Mouse (Mus musculus) heart, embryonic 16.5 days (tissue): ENCODE results near the gene Cpt1b. TPM values are rescaled to one million over a fixed set of nuclear protein-coding genes. Genes with fewer than 3 reads are reported as not detected.

Experiments used
- ATAC-seq: fragments of 200-750 bp; cut with Nextera tagmentation; replicated peaks from 2 replicates; pipeline ENCODE4 v1.8.0; 2017; ENCODE audit warnings: moderate number of reproducible peaks; ENCODE audit not compliant: insufficient read depth, low FRiP score; ENCODE audit errors: extremely low read depth
- H3K27ac ChIP-seq: fragments of 300-500 bp; sonication (generic); 2 replicates; pipeline ENCODE4 v1.5.1; 2014; ENCODE audit warnings: mild to moderate bottlenecking, low read length, control low read depth, moderate library complexity
- H3K27me3 ChIP-seq: fragments of 300-500 bp; sonication (generic); 2 replicates; pipeline ENCODE4 v1.6.1; 2014; ENCODE audit warnings: low read length, mixed read lengths; ENCODE audit not compliant: control insufficient read depth, insufficient read depth
- H3K36me3 ChIP-seq: fragments of 300-500 bp; sonication (generic); 2 replicates; pipeline ENCODE4 v1.6.1; 2014; ENCODE audit not compliant: control insufficient read depth, insufficient read depth
- H3K4me1 ChIP-seq: fragments of 300-500 bp; sonication (generic); 2 replicates; pipeline ENCODE4 v1.6.1; 2014; ENCODE audit warnings: low read length, mixed read lengths; ENCODE audit not compliant: control insufficient read depth, insufficient read depth
- H3K4me2 ChIP-seq: fragments of 300-500 bp; sonication (generic); 2 replicates; pipeline ENCODE4 v1.6.1; 2014; ENCODE audit warnings: low read depth, mild to moderate bottlenecking, control low read depth, low read length
- H3K4me3 ChIP-seq: fragments of 300-500 bp; sonication (generic); 2 replicates; pipeline ENCODE4 v1.5.1; 2014; ENCODE audit warnings: mild to moderate bottlenecking, control low read depth, low read length
- H3K9ac ChIP-seq: fragments of 300-500 bp; sonication (generic); 2 replicates; pipeline ENCODE4 v1.6.1; 2014; ENCODE audit warnings: low read length, control low read depth
- H3K9me3 ChIP-seq: fragments of 300-500 bp; sonication (generic); replicated peaks from 2 replicates; pipeline ENCODE4 v1.6.1; 2016; ENCODE audit warnings: low read length; ENCODE audit not compliant: control insufficient read depth
- WGBS: fragments of 180-500 bp; shearing (Covaris S2); extraction: QIAGEN DNeasy Blood & Tissue Kit; methylation state at CpG from one replicate; pipeline ENCODE4 v1.1.7; 2014; 5-methylcytosine and 5-hydroxymethylcytosine counted together
- polyA plus RNA-seq: library from polyadenylated mRNA; unstranded; fragments of >200 nt; fragmentation: Nextera tagmentation; extraction: Ambion mirVana; gene quantifications from 2 replicates; pipeline ENCODE4 v1.2.1, GENCODE M21; 2015

Gene Cpt1b
- polyA plus RNA-seq, 1 experiment from 2014 or later, result 241 TPM

GRCm38 (mm10) chr15:89428821-89429351 is 3.2 kb upstream of the Cpt1b start:
- peaks cover 18% of the 10 kb centered on the region for H3K36me3 ChIP-seq
- H3K4me2 ChIP-seq, result peak overlapping the region; percentile 69
- 4% methylated on average over 21 of the region's 22 CpGs for WGBS
- ATAC-seq, result no peak; the same call in 1 of the 2 replicates
- H3K27me3 ChIP-seq, result no peaks in the 10 kb centered on the region
- no peaks in the 10 kb centered on the region for H3K9me3 ChIP-seq
- H3K9ac ChIP-seq, result peak overlapping the region; percentile 86
- H3K4me1 ChIP-seq, result peaks cover 28% of the 10 kb centered on the region
- H3K4me3 ChIP-seq, result peak overlapping the region; percentile 67
- peak overlapping the region; percentile 98 for H3K27ac ChIP-seq

DNA sequence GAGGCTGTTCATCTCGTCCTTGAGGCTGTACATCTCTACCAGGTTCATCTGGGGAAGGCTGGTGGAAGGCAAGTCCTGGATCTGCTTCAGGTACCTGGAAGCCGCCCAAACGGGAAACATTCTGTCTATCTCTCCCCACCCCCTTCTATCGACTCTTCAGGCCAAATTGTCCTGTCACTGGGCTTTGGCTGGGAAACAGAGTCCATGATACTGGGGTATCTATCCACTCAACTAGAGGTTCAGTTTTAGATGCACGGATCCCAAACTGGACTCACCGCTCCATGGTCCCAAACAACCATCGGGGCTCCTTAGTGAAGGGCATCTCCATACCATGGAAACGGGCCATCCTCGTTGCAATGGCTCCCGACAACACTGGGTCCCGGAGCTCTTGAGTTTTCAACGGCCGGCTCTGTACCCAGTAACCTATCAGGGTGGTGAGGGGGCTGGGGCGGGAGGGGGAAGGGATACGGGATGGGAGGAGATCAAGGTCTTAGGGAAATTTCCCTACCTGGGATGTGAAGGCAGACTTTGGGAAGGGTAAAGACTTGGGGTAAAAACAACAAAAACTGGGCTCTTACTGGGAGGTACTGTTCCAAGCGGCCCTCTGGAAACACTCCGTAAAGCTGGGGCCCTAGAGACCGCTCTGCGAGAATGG is 2.6 kb upstream of the Cpt1b start:
- Histone ChIP-seq H3K36me3 (peaks cover 18% of the 10 kb centered on the region), H3K27ac (peak overlapping the region; percentile 98; the same call in 1 of the 2 replicates), H3K4me2 (peak overlapping the region; percentile 69), H3K4me3 (peak overlapping the region; percentile 67), H3K4me1 (peaks cover 32% of the 10 kb centered on the region), H3K27me3 (no peaks in the 10 kb centered on the region), H3K9me3 (no peaks in the 10 kb centered on the region), H3K9ac (peak overlapping the region; percentile 86)
- ATAC-seq, result no peak
- 76% methylated on average over 19 of the region's 19 CpGs for WGBS

- Histone ChIP-seq H3K27me3 (no peaks in the 10 kb centered on the region), H3K9me3 (no peaks in the 10 kb centered on the region), H3K4me2 (no peak overlapping the region), H3K36me3 (peaks cover 29% of the 10 kb centered on the region), H3K27ac (peak overlapping the region; percentile 99), H3K9ac (peak overlapping the region; percentile 64), H3K4me1 (peaks cover 39% of the 10 kb centered on the region), H3K4me3 (no peak overlapping the region)
- ATAC-seq, result no peak
- 74% methylated on average over 10 of the region's 10 CpGs for WGBS
These were observed 1.1 kb upstream of the Cpt1b start for GRCm38 (mm10) chr15:89426716-89427115.

- ATAC-seq, result no peak
- WGBS, result 68% methylated on average over 8 of the region's 8 CpGs
- peaks cover 39% of the 10 kb centered on the region for H3K36me3 ChIP-seq
- peaks cover 35% of the 10 kb centered on the region for H3K4me1 ChIP-seq
- H3K9ac ChIP-seq, result peak overlapping the region; percentile 92
- peak overlapping the region; percentile 99 for H3K27ac ChIP-seq
- H3K27me3 ChIP-seq, result no peaks in the 10 kb centered on the region
- H3K4me3 ChIP-seq, result peak overlapping the region; percentile 63
- H3K4me2 ChIP-seq, result peak overlapping the region; percentile 67
- no peaks in the 10 kb centered on the region for H3K9me3 ChIP-seq
These were observed 1.0 kb downstream of the Cpt1b start for GRCm38 (mm10) chr15:89424621-89425020.

DNA sequence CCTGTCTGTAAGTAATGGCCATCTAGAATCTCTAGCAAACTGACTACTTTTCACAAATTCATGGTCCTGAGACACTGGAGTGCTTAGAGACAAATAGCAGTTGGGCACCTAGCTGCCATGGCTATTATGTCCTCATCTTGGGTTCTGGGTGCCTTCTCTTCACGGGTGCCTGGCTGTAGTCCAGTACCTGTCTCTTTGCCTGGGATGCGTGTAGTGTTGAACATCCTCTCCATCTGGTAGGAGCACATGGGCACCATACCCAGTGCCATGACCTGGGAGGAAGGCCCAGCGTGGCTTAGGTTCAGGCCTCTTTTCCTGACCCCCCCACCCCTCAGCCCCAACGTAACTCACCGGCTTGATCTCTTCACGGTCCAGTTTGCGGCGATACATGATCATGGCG is 3.7 kb downstream of the Cpt1b start:
- Histone ChIP-seq H3K27ac (no peak overlapping the region), H3K9ac (no peak overlapping the region), H3K4me2 (no peak overlapping the region), H3K9me3 (no peaks in the 10 kb centered on the region), H3K4me1 (peaks cover 27% of the 10 kb centered on the region), H3K27me3 (no peaks in the 10 kb centered on the region), H3K36me3 (peaks cover 51% of the 10 kb centered on the region), H3K4me3 (no peak overlapping the region)
- ATAC-seq, result no peak
- WGBS, result 94% methylated on average over 9 of the region's 9 CpGs

- WGBS, result 42% methylated on average over 8 of the region's 8 CpGs
- Histone ChIP-seq H3K27ac (peak overlapping the region; percentile 87), H3K27me3 (no peaks in the 10 kb centered on the region), H3K36me3 (peaks cover 38% of the 10 kb centered on the region), H3K4me3 (no peak overlapping the region), H3K4me1 (peaks cover 11% of the 10 kb centered on the region), H3K9ac (peak overlapping the region; percentile 20; the same call in 1 of the 2 replicates), H3K4me2 (peak overlapping the region; percentile 46), H3K9me3 (no peaks in the 10 kb centered on the region)
- peak; percentile 87 for ATAC-seq
These were observed 10.4 kb downstream of the Cpt1b start for GRCm38 (mm10) chr15:89415282-89415681.

DNA sequence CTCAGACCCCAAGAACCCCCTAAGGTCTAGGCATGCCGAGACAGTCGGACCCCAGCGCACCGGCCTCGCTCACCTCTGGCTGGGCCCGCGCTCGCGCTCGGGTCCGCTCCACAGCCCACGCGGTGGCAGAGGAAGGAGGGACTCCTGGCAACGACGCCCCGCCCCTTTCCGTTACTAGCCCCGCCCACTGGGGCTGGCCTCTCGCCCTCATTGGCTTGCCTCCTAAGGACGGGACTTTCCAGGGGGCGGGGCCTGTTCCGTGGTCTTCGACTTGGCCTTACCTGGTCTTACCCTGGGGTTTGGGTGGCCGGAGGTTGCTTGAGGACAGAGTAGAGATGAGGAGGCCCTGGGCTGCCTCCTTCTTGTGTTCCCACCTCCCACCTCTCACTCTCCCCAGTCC is 15.5 kb downstream of the Cpt1b start, which contains the start of gene Syce3:
Syce3 (minus strand) TSS at position 386 of the 400 bp plus-strand sequence.
- no peak within 1 kb of the TSS for H3K9ac ChIP-seq
- peaks cover 11% of the 10 kb centered on the region for H3K9me3 ChIP-seq
- H3K4me2 ChIP-seq, result no peak within 1 kb of the TSS
- no peak within 1 kb of the TSS for H3K27ac ChIP-seq
- no peak for ATAC-seq
- peaks cover 2% of the 10 kb centered on the region; the same call in 1 of the 2 replicates for H3K4me1 ChIP-seq
- no peak within 1 kb of the TSS for H3K4me3 ChIP-seq
- no peaks in the 10 kb centered on the region for H3K36me3 ChIP-seq
- 82% methylated on average over 24 of the region's 24 CpGs for WGBS
- H3K27me3 ChIP-seq, result no peaks in the 10 kb centered on the region

DNA sequence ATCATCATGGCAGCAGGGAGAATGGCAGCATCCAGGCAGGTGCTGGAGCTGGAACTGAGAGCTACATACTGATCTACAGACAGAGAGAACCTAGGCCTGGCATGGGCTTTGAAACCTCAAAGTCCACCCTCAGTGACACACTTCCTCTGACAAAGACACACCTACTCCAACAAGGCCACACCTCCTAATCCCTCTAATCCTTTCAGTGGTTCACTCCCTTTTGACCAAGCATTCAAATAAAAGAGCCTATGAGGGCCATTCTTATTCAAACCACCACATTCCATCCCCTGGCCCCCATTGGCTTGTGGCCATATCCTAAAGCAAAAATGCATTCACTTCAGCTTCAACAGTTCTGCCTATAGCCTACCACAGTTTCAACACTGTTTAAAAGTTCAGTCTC is 19.0 kb downstream of the Cpt1b start:
- H3K27me3 ChIP-seq, result no peaks in the 10 kb centered on the region
- no peak for ATAC-seq
- H3K4me3 ChIP-seq, result no peak overlapping the region
- no peaks in the 10 kb centered on the region for H3K4me1 ChIP-seq
- H3K36me3 ChIP-seq, result no peaks in the 10 kb centered on the region
- H3K9me3 ChIP-seq, result peaks cover 11% of the 10 kb centered on the region
- no peak overlapping the region for H3K27ac ChIP-seq
- no peak overlapping the region for H3K4me2 ChIP-seq
- H3K9ac ChIP-seq, result no peak overlapping the region

DNA sequence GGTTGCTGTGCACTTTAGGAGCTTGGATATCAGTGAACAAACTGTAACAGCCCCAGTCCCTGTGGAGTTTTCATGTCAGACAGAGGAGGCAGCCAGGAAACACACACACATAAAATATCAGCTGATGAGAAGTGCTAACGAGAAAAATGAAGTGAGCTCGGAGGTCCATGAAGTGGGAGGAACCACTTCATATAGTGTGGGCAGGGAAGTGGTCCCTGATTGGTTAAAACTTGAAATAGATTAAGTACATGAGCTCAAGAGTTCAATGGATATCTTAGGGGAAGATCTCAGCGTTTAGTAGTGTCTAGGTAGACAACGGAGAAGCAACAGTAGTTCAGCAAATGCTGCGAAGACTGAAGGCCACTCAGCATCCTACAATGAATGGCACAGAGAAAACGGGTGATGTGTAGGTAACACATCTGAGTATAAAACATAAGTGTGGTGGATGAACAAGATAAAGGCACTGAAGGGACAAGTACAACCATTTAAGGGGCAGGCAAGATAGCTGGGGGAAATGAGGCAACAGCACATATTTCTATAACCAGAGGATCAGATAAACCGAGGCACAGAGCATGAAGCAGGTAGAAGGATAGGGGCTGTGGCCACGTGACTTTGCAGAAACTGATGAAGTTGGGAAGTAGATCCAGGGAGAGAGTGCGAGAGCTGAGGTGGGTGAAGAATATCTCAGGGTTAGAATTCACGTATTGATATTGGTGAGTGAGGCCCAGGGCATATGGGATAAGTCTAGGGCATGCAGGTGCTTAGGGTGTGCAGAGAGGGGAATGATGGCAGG is 20.6 kb downstream of the Cpt1b start:
- H3K4me2 ChIP-seq, result no peak overlapping the region
- WGBS, result 71% methylated on average over 10 of the region's 10 CpGs
- no peaks in the 10 kb centered on the region for H3K4me1 ChIP-seq
- no peak overlapping the region for H3K9ac ChIP-seq
- no peak for ATAC-seq
- H3K9me3 ChIP-seq, result peaks cover 11% of the 10 kb centered on the region
- no peaks in the 10 kb centered on the region for H3K36me3 ChIP-seq
- H3K27me3 ChIP-seq, result no peaks in the 10 kb centered on the region
- H3K27ac ChIP-seq, result no peak overlapping the region
- no peak overlapping the region for H3K4me3 ChIP-seq
